Mouse (Mus musculus) v-Abl transformed pro-B cells (cell line): ENCODE data around the gene Vmn1r65.
"Not testable (repeated sequence)": the region's sequence is repeated elsewhere in the genome, so short reads cannot be mapped to it uniquely, and the experiment has no call there.

Experiments used
- in situ Hi-C, 2 experiments: fragments of 400-800 bp; cut with MboI; formaldehyde crosslinking; loops; one replicate each; pipeline ENCODE4 v1.15.1; 2025; ENCODE audit not compliant: unreplicated experiment in 2 of 2

Vmn1r65 gene

DNA sequence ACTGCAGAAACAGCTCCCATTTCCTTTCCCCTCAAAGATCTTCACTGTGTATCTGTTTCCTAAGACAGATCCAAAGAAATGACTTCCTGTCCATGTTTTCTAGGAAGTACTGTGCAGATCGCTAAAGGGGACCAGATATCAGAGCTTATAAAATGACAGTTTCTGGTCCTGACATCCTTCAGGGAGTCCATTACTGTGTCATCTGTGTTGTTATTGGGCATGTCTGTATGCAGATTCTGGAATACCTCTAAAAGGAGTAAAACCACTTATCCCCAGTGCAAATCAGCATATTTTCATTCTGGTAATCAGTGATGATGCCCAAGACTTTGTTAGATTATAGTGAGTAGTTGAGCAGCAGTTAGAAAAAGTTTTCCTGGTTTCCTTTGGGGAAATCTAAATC, at the start of gene Vmn1r65:
Vmn1r65 (minus strand) TSS at position 101 of the 400 bp plus-strand sequence.
- in situ Hi-C loops = no loop called here

DNA sequence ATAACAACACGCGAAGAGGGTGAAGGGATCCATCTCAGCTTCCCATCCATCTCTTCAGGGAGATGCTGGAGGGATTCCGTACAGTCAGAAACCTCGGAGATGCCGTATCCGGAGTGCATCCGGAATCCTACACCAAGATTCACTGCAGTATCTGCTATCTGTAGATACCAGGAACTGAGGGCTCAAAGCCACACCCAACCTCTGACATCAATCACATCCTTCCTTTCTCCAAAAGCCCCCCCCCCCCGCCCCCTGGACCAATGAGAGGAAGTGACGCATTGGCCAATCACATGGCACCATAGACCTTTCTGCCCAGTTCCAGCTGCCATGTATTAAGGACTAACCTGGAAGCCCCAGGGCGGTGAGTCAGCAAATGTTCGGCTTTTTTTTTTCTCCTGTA, 34.1 kb upstream of the Vmn1r65 start, which contains the start of gene Nlrp4c:
Nlrp4c (plus strand) TSS at position 301 of the 400 bp plus-strand sequence.
- in situ Hi-C loops = no loop called here

DNA sequence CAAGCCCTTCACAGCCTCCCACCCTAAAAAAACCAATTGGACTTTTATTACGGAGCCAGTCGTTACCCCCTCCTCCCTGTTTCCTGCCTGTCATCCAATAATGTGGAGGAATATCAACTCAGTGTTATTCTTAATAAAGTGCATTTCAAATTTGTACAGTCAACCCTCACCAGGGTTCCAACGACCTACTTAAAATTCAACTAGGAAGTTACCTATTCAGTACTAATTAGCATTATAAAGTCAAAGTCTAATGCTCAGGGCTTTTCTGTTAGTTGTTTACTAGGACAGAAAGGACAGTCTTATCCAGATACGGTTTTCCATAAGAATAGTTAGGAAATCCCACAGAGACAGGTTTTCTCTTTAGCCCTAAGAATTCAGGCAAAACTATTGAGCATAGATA, 28.4 kb downstream of the Vmn1r65 start:
- in situ Hi-C loops = not testable (repeated sequence)

DNA sequence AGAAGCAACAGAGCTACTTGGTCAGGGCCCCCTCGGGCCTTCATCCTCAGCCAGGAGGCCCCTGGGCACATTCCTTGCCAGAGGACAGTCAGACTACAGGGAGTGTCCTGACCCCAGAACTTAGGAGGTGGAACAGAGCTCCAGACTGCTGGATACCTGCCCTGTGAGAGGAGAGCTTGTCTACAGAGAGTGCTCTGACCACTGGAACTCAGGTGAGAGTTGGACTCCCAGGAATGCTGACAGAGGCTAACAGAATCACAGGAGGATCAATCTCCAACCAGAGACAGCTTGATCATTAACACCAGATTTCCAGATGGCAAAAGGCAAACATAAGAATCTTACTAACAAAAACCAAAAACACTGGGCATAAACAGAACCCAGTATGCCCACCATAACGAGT, 38.3 kb downstream of the Vmn1r65 start:
- in situ Hi-C loops = not testable (repeated sequence)
